Mouse (Mus musculus) WW6 (cell line): ENCODE data around the gene Cd68.
A peak's percentile ranks its signal among the peaks of the same experiment; 100 is the strongest.

Experiments
- DNase-seq: peaks from one replicate; pipeline ENCODE4 v3.0.0-alpha.2; 2013; ENCODE audit warnings: low read depth, low spot score

Gene Cd68

GRCm38 (mm10) chr11:69670786-69671725, 5.1 kb upstream of the Cd68 start:
- peak; percentile 86 for DNase-seq

- no peak for DNase-seq
Observed at GRCm38 (mm10) chr11:69666665-69667005, 682 bp upstream of the Cd68 start.

GRCm38 (mm10) chr11:69665457-69665960, 444 bp downstream of the Cd68 start:
- DNase-seq: no peak

- no peak for DNase-seq
Observed at GRCm38 (mm10) chr11:69664841-69665240, 1.1 kb downstream of the Cd68 start.

- DNase-seq: no peak
Observed at GRCm38 (mm10) chr11:69663795-69664194, 2.2 kb downstream of the Cd68 start.

GRCm38 (mm10) chr11:69662967-69663671, 2.8 kb downstream of the Cd68 start:
- DNase-seq: no peak

- DNase-seq: peak; percentile 97
Observed at GRCm38 (mm10) chr11:69662213-69662966, 3.6 kb downstream of the Cd68 start, which contains the start of gene Mpdu1. Gene Mpdu1, minus strand, starts transcription at chr11:69662642.

- no peak for DNase-seq
Observed at GRCm38 (mm10) chr11:69661221-69661881, 4.6 kb downstream of the Cd68 start.

GRCm38 (mm10) chr11:69657462-69657881, 8.5 kb downstream of the Cd68 start:
- no peak for DNase-seq

- DNase-seq: no peak
Observed at GRCm38 (mm10) chr11:69656617-69657461, 9.1 kb downstream of the Cd68 start.

- no peak for DNase-seq
Observed at GRCm38 (mm10) chr11:69656065-69656455, 9.9 kb downstream of the Cd68 start.

GRCm38 (mm10) chr11:69655264-69656064, 10.5 kb downstream of the Cd68 start, which contains the start of gene Sox15:
Gene Sox15, plus strand, starts transcription at chr11:69655314.
- DNase-seq: peak; percentile 86

- DNase-seq: no peak
Observed at GRCm38 (mm10) chr11:69654760-69655159, 11.2 kb downstream of the Cd68 start.

- DNase-seq: no peak
Observed at GRCm38 (mm10) chr11:69653399-69653798, 12.6 kb downstream of the Cd68 start.

- no peak for DNase-seq
Observed at GRCm38 (mm10) chr11:69645860-69646259, 20.1 kb downstream of the Cd68 start.

- no peak for DNase-seq
Observed at GRCm38 (mm10) chr11:69635471-69635870, 30.5 kb downstream of the Cd68 start.

- no peak for DNase-seq
Observed at GRCm38 (mm10) chr11:69633128-69633866, 32.7 kb downstream of the Cd68 start.

GRCm38 (mm10) chr11:69632284-69633089, 33.5 kb downstream of the Cd68 start, which contains the start of gene Fxr2:
Gene Fxr2, plus strand, starts transcription at chr11:69632990.
- peak; percentile 100 for DNase-seq
